Mouse (Mus musculus) layer of hippocampus, postnatal 10 days (tissue): ENCODE data around the gene Nbas. TPM values are rescaled to one million over a fixed set of nuclear protein-coding genes. Genes with fewer than 3 reads are reported as not detected.

Source experiments
- DNase-seq, 2 experiments: peaks; one replicate each; pipeline ENCODE4 v3.0.0; 2021; ENCODE audit warnings: low spot score in 2 of 2
- total RNA-seq, 2 experiments: library from RNA; stranded (reverse); gene quantifications; 2 replicates each; pipeline ENCODE4 v1.2.3; 2021

Gene Nbas
- total RNA-seq, 2 experiments from 2014 or later, result 29.7 to 33.6 TPM

DNA sequence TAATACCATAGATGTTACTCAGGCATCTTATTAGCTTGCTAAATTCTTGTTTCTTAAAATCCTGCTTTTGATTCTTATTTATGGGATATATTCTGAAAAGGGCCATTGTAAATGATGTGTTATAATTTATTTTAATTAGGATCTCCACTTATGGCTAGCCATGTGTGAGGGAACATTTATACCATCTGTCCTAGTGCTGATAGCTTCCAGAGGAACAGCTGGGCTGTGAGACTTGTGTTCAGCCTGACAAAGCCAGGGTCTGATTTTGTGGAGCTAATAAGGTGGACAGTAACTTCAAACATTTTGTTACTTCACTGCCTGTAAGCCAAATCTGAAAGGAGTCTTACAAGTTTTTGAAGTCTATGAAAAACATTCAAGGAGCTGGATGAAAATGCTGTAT is 113.1 kb downstream of the Nbas start:
- DNase-seq, result no peak

DNA sequence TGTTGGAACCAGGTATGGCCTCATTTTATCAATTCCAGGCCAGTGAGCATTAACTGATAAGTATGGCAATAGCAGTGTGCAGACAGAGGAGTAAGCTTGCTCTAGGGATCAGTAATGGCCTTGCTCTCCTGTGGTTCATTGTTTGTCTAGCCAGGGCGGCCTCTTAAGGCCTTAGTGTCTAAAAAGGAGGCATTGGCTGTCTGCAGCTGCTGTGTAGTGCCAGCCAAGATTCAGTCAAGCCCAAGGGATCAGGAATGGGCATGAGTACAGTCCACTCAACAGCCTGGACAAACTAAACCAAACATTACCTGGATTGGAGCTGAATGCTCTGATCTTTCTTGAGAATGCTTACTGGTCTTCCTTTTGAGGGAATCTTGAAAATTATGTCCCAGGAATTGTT is 120.7 kb downstream of the Nbas start:
- no peak for DNase-seq

DNA sequence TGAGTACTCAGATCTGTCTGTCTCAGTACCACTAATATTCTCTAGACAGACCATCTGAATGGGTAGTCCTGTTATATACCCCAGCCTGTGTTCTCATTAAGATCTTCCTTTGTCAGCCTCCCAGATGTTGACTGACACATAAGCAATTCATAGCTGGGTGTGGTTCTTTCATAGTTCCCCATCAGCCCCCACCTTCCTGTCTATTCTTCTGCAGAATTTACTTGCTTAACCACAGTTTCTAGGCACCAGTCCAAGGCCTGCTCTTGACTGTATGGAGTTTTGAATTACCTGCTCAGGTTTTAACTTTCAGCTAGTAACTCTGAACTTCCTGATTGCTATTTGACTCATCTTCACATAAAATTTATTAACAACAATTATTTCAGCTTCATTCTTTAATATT is 141.3 kb downstream of the Nbas start:
- no peak for DNase-seq

DNA sequence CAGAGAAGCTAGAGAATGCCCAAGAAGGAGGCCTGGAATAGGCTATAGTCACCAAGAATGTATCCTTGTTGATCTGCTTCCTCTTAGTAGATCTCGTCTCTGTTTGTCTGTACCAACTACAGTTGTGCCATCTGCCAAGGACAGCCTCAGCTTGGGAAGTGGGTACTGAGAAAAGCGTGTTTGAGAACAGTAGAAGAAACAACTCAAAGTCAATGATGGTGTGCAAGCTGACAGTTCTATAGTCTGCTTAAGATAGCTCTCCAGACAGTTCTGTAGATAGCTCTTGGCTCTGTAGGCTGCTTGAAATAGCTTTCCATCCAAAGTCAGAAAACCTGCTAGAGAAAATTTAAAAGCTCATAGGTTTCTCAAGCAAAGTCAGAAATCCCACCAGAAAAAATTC is 149.7 kb downstream of the Nbas start:
- no peak for DNase-seq

DNA sequence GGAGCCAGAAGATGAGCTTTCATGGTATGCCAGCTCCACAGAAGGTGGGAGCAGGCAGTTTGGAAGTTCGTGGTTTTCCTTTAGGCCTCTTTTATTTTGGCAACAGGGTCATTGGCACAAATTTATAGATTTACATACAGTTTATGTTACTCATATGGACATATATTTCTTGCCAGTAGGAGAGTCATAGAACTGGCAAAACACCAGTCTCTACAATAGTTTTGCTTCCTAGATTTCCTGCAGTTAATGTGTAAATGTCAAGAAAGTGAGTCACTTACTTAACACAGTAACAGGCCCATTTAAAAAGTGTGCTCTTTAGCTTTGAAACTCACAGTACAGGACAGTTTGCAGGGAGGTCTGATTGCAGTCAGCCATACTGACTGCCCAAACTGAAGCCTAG is 161.3 kb downstream of the Nbas start:
- no peak for DNase-seq

DNA sequence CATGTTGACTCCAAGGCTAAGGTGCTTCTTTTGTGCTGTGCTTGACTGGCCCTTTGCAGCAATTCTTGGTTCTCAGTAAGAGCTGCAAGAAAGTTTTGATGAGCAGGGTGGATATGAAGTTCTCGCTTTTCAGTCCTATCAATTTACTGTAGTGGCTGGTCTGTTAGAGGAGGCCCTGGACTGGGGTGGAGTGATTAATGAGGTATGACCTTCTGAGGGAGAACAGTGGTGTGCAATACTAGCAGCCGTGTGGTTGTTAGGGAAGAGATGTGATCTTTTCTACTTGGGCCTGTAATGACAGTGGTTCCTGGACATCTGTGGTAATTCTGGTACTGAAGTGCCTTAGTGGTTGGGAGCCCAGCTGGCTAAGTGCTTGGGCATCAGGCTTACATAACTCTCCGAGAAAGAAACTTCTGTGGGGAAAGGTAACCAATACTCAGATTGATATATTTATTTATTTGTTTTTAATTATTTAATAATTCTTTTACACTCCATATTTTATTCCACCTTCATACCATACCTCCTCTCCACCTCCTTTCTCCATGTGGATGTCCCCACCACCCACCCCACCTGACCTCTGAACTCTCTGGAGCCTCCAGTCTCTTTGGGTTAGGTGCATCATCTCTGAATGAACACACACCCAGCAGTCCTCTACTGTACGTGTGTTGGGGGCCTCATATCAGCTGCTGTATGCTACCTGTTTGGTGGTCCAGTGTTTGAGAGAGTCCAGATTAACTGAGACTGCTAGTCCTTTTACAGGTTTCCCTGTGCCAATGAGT is 175.9 kb downstream of the Nbas start:
- no peak for DNase-seq

DNA sequence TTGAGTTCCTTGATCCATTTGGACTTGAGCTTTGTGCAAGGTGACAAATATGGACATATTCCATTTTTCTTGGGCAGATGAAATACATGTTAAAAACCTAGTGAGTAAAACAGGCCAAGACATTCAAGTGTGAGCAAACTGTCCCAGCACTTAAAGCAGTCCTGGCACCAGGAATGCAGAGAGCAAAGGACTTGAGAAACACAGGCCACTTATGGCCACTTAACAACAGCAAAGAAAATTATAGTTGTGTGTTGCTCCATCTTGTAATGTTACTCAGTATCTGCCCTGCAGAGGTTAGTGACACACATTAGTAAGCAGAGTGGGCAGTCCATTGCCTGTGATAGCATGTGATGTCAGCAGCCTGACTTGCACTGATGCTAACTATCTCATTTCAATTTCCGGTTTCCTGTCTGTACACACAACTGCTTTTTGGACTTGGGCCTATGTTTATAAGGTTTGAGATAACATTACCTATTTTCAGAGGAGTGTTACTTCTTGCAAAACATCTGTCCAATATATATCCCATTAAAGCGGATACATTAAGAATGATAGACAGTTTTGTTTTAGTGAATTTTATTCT is 176.6 kb downstream of the Nbas start:
- no peak for DNase-seq

DNA sequence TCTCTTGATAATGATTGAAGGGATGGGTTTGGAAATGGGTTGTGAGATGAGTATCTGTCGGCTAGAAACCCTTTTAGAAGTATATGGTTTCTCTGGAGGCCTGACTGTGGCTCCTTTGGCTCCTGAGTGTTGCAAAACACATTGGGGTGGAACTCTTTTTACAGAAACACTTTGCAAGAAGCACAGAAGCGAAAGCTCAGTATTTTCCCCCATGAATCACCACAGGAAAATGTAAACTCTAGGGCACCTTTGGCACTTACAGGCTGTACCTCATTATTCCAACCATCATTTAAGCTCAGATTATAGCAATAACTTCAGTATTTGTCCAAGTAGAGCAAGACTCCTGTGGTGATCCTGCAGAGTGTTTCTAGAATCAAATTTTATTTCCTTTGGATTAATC is 180.0 kb downstream of the Nbas start:
- DNase-seq, result no peak

DNA sequence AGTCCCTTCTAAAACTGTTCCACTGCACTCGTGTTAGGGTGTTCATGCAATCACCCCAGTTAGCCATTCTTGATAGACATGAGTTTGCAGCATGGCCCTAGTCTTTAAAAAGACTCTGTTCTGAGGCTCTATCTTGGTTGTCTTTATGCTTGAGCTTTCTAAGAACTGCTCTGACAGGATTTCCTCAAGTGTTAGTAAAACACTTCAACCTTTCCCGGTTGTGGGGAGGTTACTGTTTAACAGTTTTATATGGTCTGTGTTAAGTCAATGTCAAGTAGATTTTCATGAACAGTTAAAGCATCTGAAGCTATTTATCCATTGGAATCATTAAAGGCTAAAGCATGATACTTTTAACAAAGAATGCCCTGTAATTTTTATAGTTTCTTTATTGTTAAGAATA is 183.1 kb downstream of the Nbas start:
- no peak for DNase-seq

DNA sequence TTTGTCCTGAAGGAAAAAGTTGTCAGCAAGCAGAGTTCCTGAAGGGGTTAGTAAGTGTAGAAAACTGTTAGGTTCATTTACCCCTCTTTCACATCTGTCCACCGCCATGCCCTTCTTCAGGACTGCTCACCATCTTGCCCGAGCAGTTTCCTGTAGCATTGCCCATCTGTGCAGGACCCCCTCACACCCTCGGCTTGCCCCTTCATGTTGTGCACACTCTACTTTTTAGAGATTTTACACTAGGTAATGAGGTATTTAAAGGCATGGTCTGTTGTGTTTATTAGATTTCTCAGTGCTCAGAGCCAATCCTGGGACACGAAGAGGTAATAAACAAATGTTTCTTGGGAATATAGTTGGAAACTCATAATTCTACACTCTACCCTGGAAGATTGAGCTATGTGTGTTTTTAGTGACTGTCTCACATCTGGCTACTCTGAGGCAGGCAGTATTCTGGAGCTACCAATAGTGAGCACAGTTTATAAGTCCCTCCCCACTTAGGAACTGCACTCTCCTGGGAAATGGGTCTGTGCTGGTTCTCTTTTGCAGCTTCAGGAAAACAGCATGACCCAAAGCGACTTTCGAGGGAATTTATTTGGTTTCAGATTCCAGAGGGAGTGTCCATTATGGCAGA is 191.4 kb downstream of the Nbas start:
- DNase-seq, result no peak

DNA sequence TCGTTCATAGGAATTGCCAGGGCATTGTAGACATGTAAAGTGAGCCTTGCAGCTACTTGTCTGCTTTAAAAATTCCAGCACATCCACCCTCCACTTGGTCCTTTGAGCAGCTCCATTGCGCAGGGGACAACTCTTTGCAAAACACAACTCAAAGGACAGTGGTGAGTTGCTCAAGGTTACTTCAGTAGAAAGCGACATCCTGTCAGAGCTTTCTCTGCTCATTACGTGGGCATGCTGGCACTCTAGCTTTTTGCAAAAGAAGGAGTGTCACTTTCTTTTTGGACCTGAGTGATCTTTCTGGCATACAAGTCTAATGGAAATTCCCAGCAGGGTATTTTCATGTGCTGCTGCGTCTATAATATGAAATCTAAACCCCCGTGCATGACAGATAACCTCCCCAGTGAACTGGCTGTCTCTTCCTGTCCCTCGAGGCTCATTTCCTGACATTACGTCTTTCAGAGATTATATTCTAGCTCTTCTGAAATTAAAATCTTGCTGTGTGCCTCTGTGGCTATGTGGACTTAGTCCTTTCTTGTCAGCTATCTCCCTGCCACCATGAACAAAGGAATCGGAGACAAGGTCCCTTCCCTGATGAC is 192.7 kb downstream of the Nbas start:
- DNase-seq, result no peak

DNA sequence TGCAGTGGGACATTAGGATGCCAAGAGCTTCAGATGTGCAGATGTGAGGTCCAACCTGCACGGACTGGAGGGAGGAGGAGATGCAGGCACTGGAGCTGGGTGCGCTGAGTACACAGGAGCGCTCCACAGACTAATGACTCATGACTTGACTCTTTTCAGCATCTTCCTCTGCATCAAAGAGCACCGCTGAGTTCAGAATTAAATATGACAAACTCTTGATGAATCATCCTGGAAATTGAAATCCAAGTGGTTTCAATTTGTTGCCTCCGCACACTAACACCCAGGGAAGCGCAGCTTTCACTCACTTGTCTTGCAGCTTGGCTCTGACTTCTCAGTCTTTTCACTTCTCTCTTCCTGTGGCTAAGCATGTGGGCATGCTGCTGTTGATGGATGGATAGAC is 193.5 kb downstream of the Nbas start:
- DNase-seq, result no peak

DNA sequence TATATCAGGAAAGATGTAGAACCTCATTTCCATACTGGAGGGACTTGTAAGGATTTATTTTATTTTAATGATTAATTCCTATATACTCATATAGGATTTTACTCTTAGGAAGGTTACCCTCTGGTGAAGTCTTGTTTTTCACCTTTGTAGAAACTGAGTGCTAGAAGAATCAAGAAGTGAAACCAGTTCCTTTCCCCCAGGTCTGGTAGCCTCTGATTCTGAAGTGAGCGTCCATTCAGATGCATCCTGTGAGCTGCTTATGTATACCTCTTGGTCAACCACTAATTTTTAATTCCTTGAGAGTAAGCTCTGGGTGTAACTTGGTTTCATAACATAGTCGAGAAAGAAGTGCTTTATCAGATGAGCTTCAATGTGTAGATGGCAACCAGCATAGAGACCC is 196.6 kb downstream of the Nbas start:
- DNase-seq, result no peak

DNA sequence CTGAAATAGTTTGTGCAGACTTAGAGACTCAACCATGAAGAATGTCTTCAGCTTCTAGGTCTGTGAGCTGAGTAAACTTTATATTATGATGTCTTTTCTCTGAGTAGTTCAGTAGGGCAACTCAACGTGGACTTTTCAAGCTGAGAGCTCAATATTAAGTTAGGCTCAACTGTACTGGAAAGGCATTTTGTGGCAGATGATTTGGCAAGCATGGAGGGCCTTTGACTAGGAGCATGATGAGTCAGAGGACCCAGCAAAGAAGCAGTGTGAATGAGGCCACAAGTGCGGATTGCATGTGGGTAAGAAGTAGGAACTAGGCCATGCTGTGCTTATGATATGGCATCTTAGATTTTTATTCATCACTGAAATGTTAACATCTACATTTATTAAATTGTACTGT is 205.9 kb downstream of the Nbas start:
- no peak for DNase-seq

DNA sequence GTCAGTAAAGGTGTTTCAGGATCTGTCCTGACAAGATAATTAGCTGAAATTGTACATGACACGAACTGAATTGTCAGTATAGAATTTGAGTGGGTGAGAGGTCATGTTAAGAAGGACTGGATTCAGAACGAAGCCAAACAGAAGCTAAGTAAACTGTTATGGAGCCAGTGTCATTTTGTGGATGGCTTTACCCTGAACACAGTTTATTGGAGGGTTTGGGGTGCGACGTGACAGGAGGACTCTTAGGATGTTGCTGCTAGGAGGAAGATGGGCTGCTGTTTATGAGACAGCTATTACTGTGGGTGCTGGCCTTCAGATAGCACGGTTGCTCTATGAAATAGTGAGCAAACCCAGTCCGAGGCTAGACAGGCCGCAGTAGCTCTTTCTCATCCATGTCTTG is 210.2 kb downstream of the Nbas start:
- DNase-seq, result no peak

DNA sequence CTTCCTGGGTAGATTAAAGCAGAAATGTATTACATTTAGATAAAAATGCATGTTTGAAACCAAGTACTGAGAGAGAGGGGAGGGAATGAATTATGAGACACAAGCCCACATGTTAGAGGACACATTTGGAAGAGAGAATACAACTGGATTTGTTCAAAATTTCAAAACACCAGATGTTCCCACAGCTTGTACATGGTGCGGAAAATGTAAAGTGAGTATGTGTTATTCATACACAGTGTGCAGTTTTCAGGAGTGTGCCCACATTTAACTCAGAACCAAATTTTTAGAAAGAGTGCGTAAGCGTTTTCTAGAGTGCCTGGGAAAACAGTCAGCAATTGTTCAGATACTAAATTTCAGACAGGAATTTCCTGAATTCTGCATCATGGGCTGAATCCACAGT is 217.3 kb downstream of the Nbas start:
- no peak for DNase-seq

DNA sequence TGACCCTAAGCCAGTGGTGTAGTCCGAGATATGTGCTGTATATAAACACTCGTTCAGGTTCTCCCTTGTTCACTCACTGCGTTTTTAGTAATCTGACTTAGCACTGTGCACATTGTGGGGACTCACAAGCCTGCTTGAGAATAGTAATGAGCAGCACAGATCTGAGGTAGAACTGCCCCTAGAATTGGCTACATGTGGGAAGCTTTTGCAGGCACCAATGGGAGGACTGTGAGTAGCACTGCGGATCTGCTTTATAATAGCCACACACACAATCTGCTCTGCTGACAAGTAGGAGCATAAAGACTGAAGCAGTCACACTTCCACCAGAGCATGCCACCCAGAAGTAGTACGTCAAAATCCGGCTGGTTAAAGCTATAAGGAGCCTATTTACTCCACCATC is 228.3 kb downstream of the Nbas start:
- no peak for DNase-seq

DNA sequence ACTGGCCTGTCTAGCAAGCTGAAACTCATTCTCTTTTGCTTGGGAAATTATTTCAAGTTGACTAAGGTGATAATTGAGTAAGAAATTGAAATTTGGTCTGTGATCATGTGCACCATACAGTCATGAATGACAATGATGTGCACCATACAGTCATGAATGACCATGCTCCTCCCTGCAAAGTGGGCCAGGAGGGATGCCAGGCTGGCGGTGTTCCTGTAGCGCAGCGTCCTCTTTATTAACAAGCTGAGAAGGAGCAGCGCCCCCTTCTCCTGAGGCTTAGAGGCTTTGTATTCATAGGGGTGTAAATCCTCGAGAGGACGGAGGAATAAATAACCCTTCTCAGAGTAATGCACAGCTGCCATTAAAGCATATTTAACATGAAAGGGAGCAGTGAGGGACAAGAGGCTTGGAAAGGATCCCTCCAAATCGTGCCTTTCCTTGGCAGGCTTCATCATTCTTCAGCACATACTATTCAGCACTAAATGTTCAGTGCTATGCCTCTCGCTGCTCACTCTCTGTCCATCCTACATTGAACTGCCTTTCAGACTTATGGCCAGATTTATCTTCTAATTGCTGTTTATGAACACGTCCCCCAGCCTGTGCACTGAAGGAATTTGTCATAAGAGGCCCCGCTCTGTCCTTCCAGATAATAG is 230.4 kb downstream of the Nbas start:
- peak in 1 of 2 experiments; percentile 37 for DNase-seq

DNA sequence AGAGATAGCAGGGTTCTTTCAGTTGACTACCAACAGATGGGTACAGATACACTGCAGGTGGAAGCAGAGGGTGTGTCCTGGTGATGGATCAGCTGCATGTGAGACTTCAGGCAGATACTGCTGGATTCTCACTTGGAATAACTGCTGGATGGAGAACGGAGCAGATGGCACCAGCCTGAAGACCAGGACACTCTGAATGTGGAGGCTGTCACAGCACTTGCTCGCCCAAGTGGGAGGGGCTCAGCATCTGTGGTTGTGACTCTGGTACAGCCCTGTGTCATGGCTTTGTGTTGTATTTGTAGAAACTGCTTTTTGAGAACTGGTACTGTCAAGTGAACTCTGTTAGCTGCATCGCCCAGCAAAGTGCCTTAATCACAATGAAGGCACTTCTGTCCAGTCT is 231.3 kb downstream of the Nbas start:
- peak; percentile 13 to 34 for DNase-seq

DNA sequence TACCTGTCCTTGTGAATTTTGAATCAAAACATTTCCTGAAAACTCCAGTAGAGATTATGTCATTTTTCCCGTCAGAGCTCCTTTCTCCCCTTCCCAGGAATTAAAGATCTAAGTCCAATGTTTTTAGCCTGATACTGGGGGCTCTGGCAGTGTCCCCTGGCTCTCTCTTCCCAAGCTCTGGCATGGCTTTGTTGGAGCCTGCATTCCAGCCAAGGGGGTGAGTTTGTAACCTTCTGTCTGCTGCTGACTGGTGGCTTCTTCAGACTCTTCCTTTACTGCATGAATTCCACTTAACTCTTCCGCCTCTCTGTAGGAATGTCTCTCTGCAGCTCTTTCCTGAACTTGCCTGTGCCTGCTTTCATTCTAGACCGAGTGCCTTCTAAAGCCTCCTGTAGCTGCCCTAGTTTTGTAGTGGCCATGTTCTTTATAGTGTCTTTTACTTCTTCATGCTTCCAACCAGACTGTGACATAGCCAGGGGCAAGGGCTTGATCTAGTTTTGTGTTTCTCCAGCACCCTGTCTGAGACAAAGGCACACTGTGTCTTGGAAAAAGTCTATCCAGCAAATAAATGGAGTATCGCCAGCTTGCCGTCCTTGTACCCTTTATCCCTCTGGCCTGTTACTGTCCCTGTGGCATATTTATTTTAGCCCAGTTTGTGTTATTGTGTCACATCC is 236.0 kb downstream of the Nbas start:
- peak in 1 of 2 experiments; percentile 35 for DNase-seq

DNA sequence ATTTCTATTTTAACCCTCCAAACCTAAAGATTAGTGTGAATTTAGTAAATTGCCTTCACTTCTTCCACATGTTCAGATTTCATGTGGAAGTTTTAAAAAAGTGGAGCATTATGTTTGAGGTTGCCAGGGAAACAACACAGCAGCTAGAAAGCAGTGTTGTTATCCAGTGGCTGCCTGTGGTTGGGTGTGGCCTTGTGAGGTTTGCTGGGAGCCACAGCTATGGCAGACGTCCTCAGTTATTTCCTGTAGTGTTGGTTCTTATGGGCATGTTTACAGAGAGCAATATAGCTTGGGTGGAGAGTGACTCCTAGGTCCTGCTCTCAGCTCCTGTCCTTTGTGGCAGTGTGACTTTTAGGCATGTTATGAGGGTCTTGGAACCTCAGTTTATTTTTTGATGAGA is 249.1 kb downstream of the Nbas start:
- DNase-seq, result no peak
